ENCODE assay signal across 8 mouse cellular contexts in genomic region chr16:57755241-57755640, GRCm38 (mm10). TPM values are rescaled to one million over a fixed set of nuclear protein-coding genes. Genes with fewer than 3 reads are reported as not detected.
DNase-seq lines count a peak whose midpoint lies in the region; ATAC-seq and TF ChIP-seq lines count a peak whose summit lies in the region.

No protein-coding gene starts in this region.

- peak overlapping the region; percentile 79 for H3K4me2 ChIP-seq in kidney, embryonic 15.5 days
- peak overlapping the region; percentile 79 for H3K4me2 ChIP-seq in hindbrain, postnatal 0 days (ENCODE audit: low read depth, low read length)
- peak overlapping the region; percentile 82 for H3K4me2 ChIP-seq in limb, embryonic 12.5 days

- ATAC-seq in kidney, embryonic 15.5 days (replicated peaks; ENCODE audit: low FRiP score): peak; percentile 66
- ATAC-seq in hindbrain, postnatal 0 days: peak; percentile 83
- ATAC-seq in limb, embryonic 12.5 days (ENCODE audit: insufficient number of reproducible peaks, insufficient read depth, low FRiP score, low TSS enrichment, low read depth): no peak

- no peak for DNase-seq in kidney, adult 11 months
- DNase-seq in cerebellum, postnatal 14 days: peak; percentile 16 to 22
- DNase-seq in gastrocnemius, postnatal 14 days: peak; percentile 25
- DNase-seq in hindbrain, postnatal 0 days (ENCODE audit: low spot score): peak; percentile 35
- no peak for DNase-seq in thymus, postnatal 10 days (ENCODE audit: low spot score in 2 of 2)

- H3K9me3 ChIP-seq in kidney, embryonic 15.5 days (replicated peaks): no peaks in the 10 kb centered on the region
- no peaks in the 10 kb centered on the region for H3K9me3 ChIP-seq in hindbrain, postnatal 0 days (ENCODE audit: low read length)
- no peaks in the 10 kb centered on the region for H3K9me3 ChIP-seq in limb, embryonic 12.5 days

- no peak for TF ChIP-seq CTCF in hindbrain, postnatal 0 days (IDR thresholded peaks at IDR 0.05; ENCODE audit: low read depth)
- TF ChIP-seq CTCF in olfactory bulb, adult 2 months (IDR thresholded peaks at IDR 0.05; ENCODE audit: insufficient read depth, low read depth, low read length): no peak

- peaks cover 20% of the 10 kb centered on the region for H3K27me3 ChIP-seq in kidney, embryonic 15.5 days
- H3K27me3 ChIP-seq in hindbrain, postnatal 0 days (ENCODE audit: insufficient read depth, low read length): no peaks in the 10 kb centered on the region
- peaks cover 20% of the 10 kb centered on the region; the same call in 1 of the 2 replicates for H3K27me3 ChIP-seq in limb, embryonic 12.5 days

- peak overlapping the region; percentile 41 for H3K4me3 ChIP-seq in kidney, embryonic 15.5 days (replicated peaks)
- H3K4me3 ChIP-seq in hindbrain, postnatal 0 days (ENCODE audit: low read length): peak overlapping the region; percentile 40
- H3K4me3 ChIP-seq in limb, embryonic 12.5 days (replicated peaks): peak overlapping the region; percentile 44
- H3K4me3 ChIP-seq in olfactory bulb, adult 2 months (ENCODE audit: insufficient read depth, low read depth, low read length): peak overlapping the region; percentile 42

- intact Hi-C loops in gastrocnemius, postnatal 14 days (cut with DNase I; ENCODE audit: low total_unique reads): no loop called here

- WGBS in kidney, embryonic 15.5 days: 22% methylated on average over 12 of the region's 12 CpGs
- 14% methylated on average over 12 of the region's 12 CpGs for WGBS in hindbrain, postnatal 0 days
- 23% methylated on average over 12 of the region's 12 CpGs for WGBS in limb, embryonic 12.5 days
- 8% methylated on average over 12 of the region's 12 CpGs for WGBS in olfactory bulb, adult 2 months

- no peak overlapping the region for H3K27ac ChIP-seq in kidney, embryonic 15.5 days
- no peak overlapping the region for H3K27ac ChIP-seq in hindbrain, postnatal 0 days
- no peak overlapping the region for H3K27ac ChIP-seq in limb, embryonic 12.5 days
- 0 out of 2 replicates have a peak overlapping the region, but pooled peaks have one; percentile 6 for H3K27ac ChIP-seq in olfactory bulb, adult 2 months (ENCODE audit: insufficient read depth, low read depth, low read length)

- 0 out of 2 replicates have a peak, but pooled peaks have one; percentile 19 for TF ChIP-seq POLR2A in olfactory bulb, adult 2 months (IDR thresholded peaks at IDR 0.05; ENCODE audit: insufficient read depth, low read depth, low read length)

- peak overlapping the region; percentile 31; the same call in 1 of the 2 replicates for H3K9ac ChIP-seq in kidney, embryonic 15.5 days
- peak overlapping the region; percentile 60 for H3K9ac ChIP-seq in hindbrain, postnatal 0 days (replicated peaks; ENCODE audit: low read length)
- H3K9ac ChIP-seq in limb, embryonic 12.5 days (replicated peaks): peak overlapping the region; percentile 49; the same call in 1 of the 2 replicates

- no peaks in the 10 kb centered on the region for H3K36me3 ChIP-seq in kidney, embryonic 15.5 days
- H3K36me3 ChIP-seq in hindbrain, postnatal 0 days (ENCODE audit: insufficient read depth, low read length): no peaks in the 10 kb centered on the region
- H3K36me3 ChIP-seq in limb, embryonic 12.5 days: no peaks in the 10 kb centered on the region

- H3K4me1 ChIP-seq in kidney, embryonic 15.5 days: peaks cover 8% of the 10 kb centered on the region; the same call in 1 of the 2 replicates
- peaks cover 5% of the 10 kb centered on the region; the same call in 1 of the 2 replicates for H3K4me1 ChIP-seq in hindbrain, postnatal 0 days (ENCODE audit: insufficient read depth, low read length)
- peaks cover 28% of the 10 kb centered on the region for H3K4me1 ChIP-seq in limb, embryonic 12.5 days (replicated peaks)
- H3K4me1 ChIP-seq in olfactory bulb, adult 2 months (ENCODE audit: control insufficient read depth, insufficient read depth, low read length): peaks cover 8% of the 10 kb centered on the region

RNA-seq across cellular contexts. Expression of gene Col8a1, which starts 0.7 kb away (rescaled TPM):
- 2.5 and 2.8 TPM in 2 replicates for polyA plus RNA-seq in kidney, embryonic 15.5 days (2015; fragmentation: Nextera tagmentation; extraction: Ambion mirVana)
- 1 to 10 TPM; 4.8 to 7.8 TPM for total RNA-seq in gastrocnemius, postnatal 14 days (2021)
- total RNA-seq in hindbrain, postnatal 0 days (2014; rRNA removed): 7.5 and 8.9 TPM in 2 replicates
- 7.7 and 8.3 TPM in 2 replicates for polyA plus RNA-seq in hindbrain, postnatal 0 days (2015; fragmentation: Nextera tagmentation; extraction: Ambion mirVana)
- polyA plus RNA-seq in limb, embryonic 12.5 days (2016; fragmentation: Nextera tagmentation; extraction: Ambion mirVana): 8.3 and 11.1 TPM in 2 replicates
- polyA plus RNA-seq in olfactory bulb, adult 2 months (2012; ENCODE audit: insufficient read depth, insufficient read length, low replicate concordance, missing spikeins): not detected in 2 replicates

Comparison
In these comparisons a context has a peak if more than half of its experiments do, and no peak if none do; other contexts are left out.
1. DNase-seq: peak in cerebellum, postnatal 14 days (2 of 2), gastrocnemius, postnatal 14 days (single experiment) and hindbrain, postnatal 0 days (single experiment); none in kidney, adult 11 months (single experiment) and thymus, postnatal 10 days (0 of 2).
2. Peak in every context shown above with its lines, with median percentiles within 50 percentile points of each other: H3K4me2 ChIP-seq, H3K4me3 ChIP-seq and H3K9ac ChIP-seq.